Mouse (Mus musculus) MEL (cell line): ENCODE measurements around the gene Gtf3a. TPM values are rescaled to one million over a fixed set of nuclear protein-coding genes. Genes with fewer than 3 reads are reported as not detected.

Experiments
- DNase-seq: peaks from one replicate; pipeline ENCODE4 v3.0.0; 2011; ENCODE audit warnings: low read depth, low spot score
- H3K27ac ChIP-seq: 2 replicates; pipeline ENCODE4 v1.5.1; 2012; ENCODE audit warnings: low read depth, mild to moderate bottlenecking, control low read depth, low read length, moderate library complexity; ENCODE audit not compliant: control insufficient read depth
- H3K27me3 ChIP-seq, 2 experiments: fragments of 150-350 bp in 1 of 2; sonication (generic) in 1 of 2; 2 replicates each; pipeline ENCODE4 v1.6.1; 2012; ENCODE audit warnings: low read length in 2 of 2, mild to moderate bottlenecking in 2 of 2, improper control_type of control experiment in 1 of 2, moderate library complexity in 1 of 2; ENCODE audit not compliant: insufficient read depth in 2 of 2, control insufficient read depth in 1 of 2
- H3K36me3 ChIP-seq, 2 experiments: 2 replicates each; pipeline ENCODE4 v1.6.1; 2012 to 2014; ENCODE audit warnings: low read length in 2 of 2, improper control_type of control experiment in 1 of 2, inconsistent platforms in 1 of 2, mild to moderate bottlenecking in 1 of 2; ENCODE audit not compliant: insufficient read depth in 2 of 2, control insufficient read depth in 1 of 2
- H3K4me1 ChIP-seq, 2 experiments: fragments of 150-350 bp in 1 of 2; sonication (generic) in 1 of 2; 2 replicates each; pipeline ENCODE4 v1.6.1; 2012; ENCODE audit warnings: low read length in 2 of 2, improper control_type of control experiment in 1 of 2, mild to moderate bottlenecking in 1 of 2; ENCODE audit not compliant: insufficient read depth in 2 of 2, control insufficient read depth in 1 of 2
- H3K4me3 ChIP-seq, 2 experiments: fragments of 150-350 bp in 1 of 2; sonication (generic) in 1 of 2; 2 replicates each; pipeline ENCODE4 v1.5.1; 2012; ENCODE audit warnings: low read depth in 2 of 2, low read length in 2 of 2, mild to moderate bottlenecking in 2 of 2, moderate library complexity in 2 of 2, control low read depth in 1 of 2, improper control_type of control experiment in 1 of 2; ENCODE audit not compliant: control insufficient read depth in 1 of 2, insufficient read depth in 1 of 2
- H3K79me2 ChIP-seq: 2 replicates; pipeline ENCODE4 v1.6.1; 2012; ENCODE audit warnings: mild to moderate bottlenecking, low read length, moderate library complexity; ENCODE audit not compliant: control insufficient read depth, poor library complexity, insufficient read depth
- H3K9ac ChIP-seq: 2 replicates; pipeline ENCODE4 v1.6.1; 2012; ENCODE audit warnings: low read depth, mild to moderate bottlenecking, control low read depth, low read length, moderate library complexity; ENCODE audit not compliant: control insufficient read depth, poor library complexity, severe bottlenecking
- H3K9me3 ChIP-seq: fragments of 150-350 bp; sonication (generic); replicated peaks from 2 replicates; pipeline ENCODE4 v1.6.1; 2012; ENCODE audit warnings: mild to moderate bottlenecking, low read length, improper control_type of control experiment, moderate library complexity; ENCODE audit not compliant: insufficient read depth
- CTCF ChIP-seq, 3 experiments: IDR thresholded peaks in 2 of 3; conservative IDR thresholded peaks in 1 of 3; 2 replicates each; pipeline ENCODE4 v1.5.1; 2011 to 2012; ENCODE audit warnings: low read length in 3 of 3, low read depth in 2 of 3, mild to moderate bottlenecking in 2 of 3, improper control_type of control experiment in 1 of 3, inconsistent platforms in 1 of 3, mixed read lengths in 1 of 3, moderate library complexity in 1 of 3; ENCODE audit not compliant: control insufficient read depth in 1 of 3, insufficient read depth in 1 of 3, poor library complexity in 1 of 3, severe bottlenecking in 1 of 3
- E2F4 ChIP-seq: IDR thresholded peaks from 2 replicates; pipeline ENCODE4 v1.6.1; 2011; ENCODE audit warnings: low read depth, low read length, improper control_type of control experiment, borderline replicate concordance
- EP300 ChIP-seq, 2 experiments: IDR thresholded peaks; 2 replicates each; pipeline ENCODE4 v1.6.1; 2011; ENCODE audit warnings: improper control_type of control experiment in 2 of 2, low read length in 2 of 2, low read depth in 1 of 2, mild to moderate bottlenecking in 1 of 2
- ETS1 ChIP-seq: IDR thresholded peaks from 2 replicates; pipeline ENCODE4 v1.6.1; 2012; ENCODE audit warnings: low read depth, mild to moderate bottlenecking, inconsistent platforms, low read length, improper control_type of control experiment, moderate library complexity
- GABPA ChIP-seq: IDR thresholded peaks from 2 replicates; pipeline ENCODE4 v1.6.1; 2012; ENCODE audit warnings: low read depth, mild to moderate bottlenecking, inconsistent platforms, low read length, improper control_type of control experiment, moderate library complexity
- HCFC1 ChIP-seq: IDR thresholded peaks from 2 replicates; pipeline ENCODE4 v1.6.1; 2012; ENCODE audit warnings: low read depth, mild to moderate bottlenecking, inconsistent platforms, low read length, improper control_type of control experiment, moderate library complexity
- JUND ChIP-seq: IDR thresholded peaks from 2 replicates; pipeline ENCODE4 v1.6.1; 2011; ENCODE audit warnings: low read depth, mild to moderate bottlenecking, improper control_type of control experiment, low read length
- MAFK ChIP-seq: IDR thresholded peaks from 2 replicates; pipeline ENCODE4 v1.6.1; 2011; ENCODE audit warnings: low read depth, mild to moderate bottlenecking, low read length, improper control_type of control experiment, borderline replicate concordance
- MAZ ChIP-seq: IDR thresholded peaks from 2 replicates; pipeline ENCODE4 v1.6.1; 2012; ENCODE audit warnings: low read depth, mild to moderate bottlenecking, inconsistent platforms, low read length, improper control_type of control experiment
- MEF2A ChIP-seq: IDR thresholded peaks from 2 replicates; pipeline ENCODE4 v1.6.1; 2014; ENCODE audit warnings: low read depth, mild to moderate bottlenecking, inconsistent platforms, low read length, improper control_type of control experiment; ENCODE audit not compliant: poor library complexity, insufficient replicate concordance, severe bottlenecking; ENCODE audit errors: extremely low read depth
- MXI1 ChIP-seq: IDR thresholded peaks from 2 replicates; pipeline ENCODE4 v1.6.1; 2011; ENCODE audit warnings: mild to moderate bottlenecking, low read depth, low read length, improper control_type of control experiment
- MYB ChIP-seq: IDR thresholded peaks from 2 replicates; pipeline ENCODE4 v1.6.1; 2011; ENCODE audit warnings: mild to moderate bottlenecking, low read depth, low read length, improper control_type of control experiment
- MYC ChIP-seq: IDR thresholded peaks from 2 replicates; pipeline ENCODE4 v1.6.1; 2011; ENCODE audit warnings: low read depth, mild to moderate bottlenecking, low read length, improper control_type of control experiment, moderate library complexity
- POLR2A ChIP-seq, 2 experiments: IDR thresholded peaks; 2 replicates each; pipeline ENCODE4 v1.6.1; 2011 to 2012; ENCODE audit warnings: low read length in 2 of 2, mild to moderate bottlenecking in 2 of 2, control low read depth in 1 of 2, improper control_type of control experiment in 1 of 2, low read depth in 1 of 2, moderate library complexity in 1 of 2; ENCODE audit not compliant: control insufficient read depth in 1 of 2, insufficient read depth in 1 of 2, poor library complexity in 1 of 2
- RAD21 ChIP-seq: IDR thresholded peaks from 2 replicates; pipeline ENCODE4 v1.6.1; 2011; ENCODE audit warnings: mild to moderate bottlenecking, low read depth, low read length, improper control_type of control experiment
- SIN3A ChIP-seq: IDR thresholded peaks from 2 replicates; pipeline ENCODE4 v1.6.1; 2012; ENCODE audit warnings: low read length, improper control_type of control experiment, inconsistent platforms
- SMC3 ChIP-seq: IDR thresholded peaks from 2 replicates; pipeline ENCODE4 v1.6.1; 2011; ENCODE audit warnings: low read depth, low read length, improper control_type of control experiment
- TAL1 ChIP-seq: IDR thresholded peaks from 2 replicates; pipeline ENCODE4 v1.6.1; 2012; ENCODE audit warnings: mild to moderate bottlenecking, inconsistent platforms, low read length, moderate library complexity, mixed read lengths
- USF2 ChIP-seq, 2 experiments: IDR thresholded peaks; 2 replicates each; pipeline ENCODE4 v1.6.1; 2011 to 2012; ENCODE audit warnings: improper control_type of control experiment in 2 of 2, low read length in 2 of 2, borderline replicate concordance in 1 of 2, inconsistent platforms in 1 of 2, low read depth in 1 of 2, mild to moderate bottlenecking in 1 of 2; ENCODE audit not compliant: insufficient read depth in 1 of 2
- ZC3H11A ChIP-seq: IDR thresholded peaks from 2 replicates; pipeline ENCODE4 v1.6.1; 2012; ENCODE audit warnings: low read depth, mild to moderate bottlenecking, inconsistent platforms, low read length, improper control_type of control experiment
- polyA plus RNA-seq, 2 experiments: library from polyadenylated mRNA; stranded (reverse) in 1 of 2; unstranded in 1 of 2; fragments of >175 nt in 1 of 2; fragments of >200 nt in 1 of 2; gene quantifications; 2 replicates each; pipeline versions ENCODE4 v1.2.1 to v1.2.4; 2012; ENCODE audit warnings: low replicate concordance in 2 of 2, low read depth in 1 of 2; ENCODE audit not compliant: insufficient read length in 2 of 2, insufficient read depth in 1 of 2, missing spikeins in 1 of 2
- total RNA-seq: library from RNA; depleted of rRNA; stranded (reverse); fragments of 300-350 nt; gene quantifications from 2 replicates; pipeline ENCODE4 v1.2.3, GENCODE M21; 2012

Gene Gtf3a
- total and polyA plus RNA-seq, 3 experiments = 173 to 204 TPM; not detected in 1

DNA sequence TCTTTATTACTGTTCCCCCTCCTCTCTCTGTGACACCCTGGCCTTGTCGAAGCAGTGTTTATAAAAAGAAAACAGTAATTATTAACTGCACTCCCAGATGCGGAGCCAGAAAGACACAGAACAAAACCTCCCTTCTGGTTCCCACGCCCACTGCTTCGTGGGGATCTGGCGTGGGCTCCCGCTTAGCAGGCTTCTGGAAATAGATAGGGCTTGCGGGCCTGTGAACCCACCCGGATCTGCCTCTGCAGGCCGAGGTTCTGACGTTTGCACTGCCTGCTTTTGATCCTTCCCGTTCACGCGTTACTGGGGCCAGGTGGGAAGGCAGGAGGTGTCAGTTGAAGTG, 26.3 kb downstream of the Gtf3a start:
- Histone ChIP-seq H3K9me3 (no peaks in the 10 kb centered on the region), H3K9ac (no peak overlapping the region), H3K4me1 (no peaks in the 10 kb centered on the region), H3K27me3 (peaks cover 1 to 5% of the 10 kb centered on the region in 2 experiments), H3K4me3 (no peak overlapping the region), H3K36me3 (no peaks in the 10 kb centered on the region), H3K27ac (no peak overlapping the region), H3K79me2 (no peaks in the 10 kb centered on the region)
- no peak for DNase-seq
- TF ChIP-seq SMC3 = no peak
- no peak for TF ChIP-seq ETS1
- no peak for TF ChIP-seq SIN3A
- no peak for TF ChIP-seq MAFK
- TF ChIP-seq JUND = no peak
- TF ChIP-seq POLR2A (IDR thresholded peaks at IDR 0.05; ENCODE audit: control insufficient read depth in 1 of 2, insufficient read depth in 1 of 2, low read depth in 1 of 2, low read length in 2 of 2, poor library complexity in 1 of 2) = no peak
- no peak for TF ChIP-seq RAD21
- TF ChIP-seq MXI1 = no peak
- no peak for TF ChIP-seq ZC3H11A
- TF ChIP-seq CTCF (IDR thresholded peaks at IDR 0.05 in 2 of 3, conservative IDR thresholded peaks at IDR 0.05 in 1 of 3; ENCODE audit: control insufficient read depth in 1 of 3, insufficient read depth in 1 of 3, low read depth in 2 of 3, low read length in 3 of 3, poor library complexity in 1 of 3, severe bottlenecking in 1 of 3) = no peak
- no peak for TF ChIP-seq GABPA
- no peak for TF ChIP-seq USF2 (IDR thresholded peaks at IDR 0.05; ENCODE audit: borderline replicate concordance in 1 of 2, insufficient read depth in 1 of 2, low read depth in 1 of 2, low read length in 2 of 2)
- no peak for TF ChIP-seq TAL1
- no peak for TF ChIP-seq EP300 (IDR thresholded peaks at IDR 0.05; ENCODE audit: low read depth in 1 of 2, low read length in 2 of 2)
- no peak for TF ChIP-seq E2F4
- no peak for TF ChIP-seq HCFC1
- TF ChIP-seq MAZ = no peak
- no peak for TF ChIP-seq MYC
- no peak for TF ChIP-seq MYB

GRCm38 (mm10) chr5:146981376-146981775, 32.9 kb downstream of the Gtf3a start:
- Histone ChIP-seq H3K79me2 (no peaks in the 10 kb centered on the region), H3K36me3 (no peaks in the 10 kb centered on the region), H3K4me3 (no peak overlapping the region), H3K27me3 (peaks cover 2 to 5% of the 10 kb centered on the region in 2 experiments; a peak in 2 of 4 replicates), H3K27ac (no peak overlapping the region), H3K4me1 (no peaks in the 10 kb centered on the region), H3K9ac (no peak overlapping the region), H3K9me3 (no peaks in the 10 kb centered on the region)
- TF ChIP-seq TAL1 = no peak
- TF ChIP-seq JUND = no peak
- no peak for TF ChIP-seq MEF2A
- TF ChIP-seq GABPA = no peak
- DNase-seq = no peak
